Mouse (Mus musculus) kidney, adult 2 months (tissue): ENCODE results near the gene Med14.

Source experiments
- CTCF ChIP-seq: fragments of 200-500 bp; conservative IDR thresholded peaks from 2 replicates; pipeline ENCODE4 v1.5.1; 2011; ENCODE audit warnings: low read depth, mild to moderate bottlenecking, control low read depth, low read length, moderate library complexity, mixed read lengths; ENCODE audit not compliant: insufficient read depth, insufficient read length
- POLR2A ChIP-seq: fragments of 200-500 bp; IDR thresholded peaks from one replicate; pipeline ENCODE4 v1.6.1; 2011; ENCODE audit warnings: low read depth, low read length, control low read depth

GRCm38 (mm10) chrX:12773236-12773635 is 11.4 kb upstream of the Med14 start:
- TF ChIP-seq CTCF: no peak
- TF ChIP-seq POLR2A: no peak
